Mouse (Mus musculus): ENCODE measurements at regions not wholly inside any gene's neighbourhood (a gene's known extent, or its start where the extent isn't known, plus 50 kb on each side); places are given as distances from the start of the nearest gene placed in this dataset.

DNA sequence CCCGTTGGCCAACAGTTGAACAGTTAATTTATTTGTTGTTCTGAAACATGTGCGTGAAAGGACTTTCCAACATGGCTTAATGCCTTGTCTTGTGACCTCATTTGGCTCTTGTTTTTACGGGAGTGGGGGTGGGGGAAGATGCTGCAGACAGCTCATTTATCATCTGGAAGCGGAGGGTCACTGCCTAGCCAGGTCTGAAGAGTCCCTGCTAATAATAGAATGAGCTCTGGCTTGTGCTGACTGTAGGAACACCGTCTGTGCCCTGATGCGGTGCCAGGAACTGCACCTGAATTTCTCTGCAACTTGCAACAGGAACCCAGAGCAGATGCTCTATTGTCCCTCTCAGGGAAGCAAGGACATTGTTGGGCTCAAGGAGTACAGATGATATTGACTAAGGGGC, 272.2 kb downstream of the Med13l start:
- no peak; the same call in 1 of the 2 replicates for TF ChIP-seq EP300 (IDR thresholded peaks at IDR 0.05; ENCODE audit: insufficient read depth, low read depth, low read length)
- TF ChIP-seq POLR2A (IDR thresholded peaks at IDR 0.05; ENCODE audit: insufficient read depth, low read depth, low read length) = no peak

All from heart, adult 2 months (tissue).